17 mouse cellular contexts compared by ENCODE assay signal in the genomic region with DNA sequence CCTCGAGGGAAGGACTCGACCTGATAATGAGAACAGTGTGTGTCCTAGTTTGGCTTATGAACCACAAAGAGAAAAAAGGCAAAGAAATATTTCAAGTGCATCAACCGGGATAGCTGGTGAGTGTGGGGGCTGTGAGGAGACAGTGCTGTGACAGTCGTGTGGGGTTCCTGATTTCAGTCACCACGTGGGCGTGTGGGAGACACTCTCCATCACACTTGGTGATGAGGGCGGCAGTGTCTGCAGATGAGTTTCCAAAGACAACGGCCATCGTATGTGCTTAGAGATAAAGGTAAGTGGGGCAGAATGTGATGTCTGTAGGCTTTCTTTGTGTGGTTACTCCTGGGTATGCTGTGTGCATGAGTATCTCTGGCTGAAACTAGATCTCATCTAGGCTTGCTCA. TPM values are rescaled to one million over a fixed set of nuclear protein-coding genes. Genes with fewer than 3 reads are reported as not detected.
A peak's percentile ranks its signal among the peaks of the same experiment; 100 is the strongest.
DNase-seq lines count a peak whose midpoint lies in the region; ATAC-seq lines count a peak whose summit lies in the region.
"Had no signal": no experiment of that assay in that cellular context is flagged by ENCODE, and none has a peak within 500 bp of the region (broad histone marks: within the 10 kb centered on the region; RNA-seq: fewer than 3 reads in every experiment).

No protein-coding gene starts in this region.

- no peak for ATAC-seq in erythroblast, adult 5-6 weeks (replicated peaks; ENCODE audit: low FRiP score, poor library complexity, severe bottlenecking)
- ATAC-seq: forebrain, embryonic 13.5 days; forebrain, postnatal 0 days had no signal

- intact Hi-C loops in left cerebral cortex, postnatal 25 days (cut with DNase I), result no loop called here

- peak; percentile 18 to 49 for DNase-seq in left cerebral cortex, adult 18-20 months (ENCODE audit: low spot score in 2 of 2)
- DNase-seq in left cerebral cortex, adult 11 months (ENCODE audit: low spot score), result no peak
- peak; percentile 37 to 41 for DNase-seq in right cerebral cortex, adult 2 months (ENCODE audit: low spot score in 2 of 2)
- no peak for DNase-seq in right cerebral cortex, postnatal 14 days
- DNase-seq in left cerebral cortex, postnatal 25 days (ENCODE audit: low spot score in 2 of 2), result peak; percentile 24 to 65
- peak; percentile 62 for DNase-seq in testis, postnatal 14 days (ENCODE audit: low spot score)
- no peak for DNase-seq in adrenal gland, adult 2 months
- DNase-seq: adrenal gland, postnatal 10 days; cerebellum, adult 11-12 months; cerebellum, adult 9-10 months; cerebellum, postnatal 25 days; forebrain, postnatal 0 days; gastrocnemius, postnatal 14 days; heart, adult 2 months; heart, postnatal 14 days had no signal

RNA-seq across cellular contexts. Expression of a gene that starts 35.2 kb away (rescaled TPM):
- total RNA-seq in left cerebral cortex, adult 18-20 months (2021), result 1 to 10 TPM; 2.4 to 2.6 TPM
- 1 to 10 TPM; 2.0 to 2.4 TPM for total RNA-seq in left cerebral cortex, postnatal 25 days (2021)
- total RNA-seq in adrenal gland, adult 2 months (2021), result 10 to 100 TPM in 1 of 2 experiments, under 1 TPM in 1; 0.52 to 10.9 TPM
- polyA plus RNA-seq in adrenal gland, adult 2 months (2012; rRNA removed), result 5.0 and 143 TPM in 2 replicates
- total RNA-seq in erythroblast, adult 5-6 weeks (2015; ENCODE audit: low replicate concordance), result 1.5 and 2.5 TPM in 2 replicates
- 1.1 and 5.2 TPM in 2 replicates for total RNA-seq in erythroblast, adult 5-6 weeks (2017; ENCODE audit: low replicate concordance)

RNA-seq across cellular contexts. Expression of a gene that starts 36.4 kb away (rescaled TPM):
- total RNA-seq in left cerebral cortex, adult 18-20 months (2021), result 1 to 10 TPM; 5.0 to 5.9 TPM
- 1 to 10 TPM; 6.3 to 6.8 TPM for total RNA-seq in left cerebral cortex, postnatal 25 days (2021)
- total RNA-seq in adrenal gland, adult 2 months (2021), result 1 to 10 TPM; 3.1 to 6.0 TPM
- polyA plus RNA-seq in adrenal gland, adult 2 months (2012; rRNA removed), result 1.3 and 2.3 TPM in 2 replicates
- 3.1 and 3.3 TPM in 2 replicates for total RNA-seq in erythroblast, adult 5-6 weeks (2015; ENCODE audit: low replicate concordance)
- 5.9 and 6.7 TPM in 2 replicates for total RNA-seq in erythroblast, adult 5-6 weeks (2017; ENCODE audit: low replicate concordance)

RNA-seq across cellular contexts. Expression of a gene that starts 57.7 kb away (rescaled TPM):
- total RNA-seq in left cerebral cortex, adult 18-20 months (2021), result 10 to 100 TPM; 46.4 to 48.6 TPM
- total RNA-seq in left cerebral cortex, postnatal 25 days (2021), result 10 to 100 TPM; 48.5 to 51.0 TPM
- 10 to 100 TPM; 34.7 to 43.2 TPM for total RNA-seq in adrenal gland, adult 2 months (2021)
- 25.1 and 25.2 TPM in 2 replicates for polyA plus RNA-seq in adrenal gland, adult 2 months (2012; rRNA removed)
- total RNA-seq in erythroblast, adult 5-6 weeks (2015; ENCODE audit: low replicate concordance), result 4.4 and 6.3 TPM in 2 replicates
- 9.1 and 15.9 TPM in 2 replicates for total RNA-seq in erythroblast, adult 5-6 weeks (2017; ENCODE audit: low replicate concordance)

Comparison
In these comparisons a context has a peak if more than half of its experiments do, and no peak if none do; other contexts are left out.
1. DNase-seq: peak in left cerebral cortex, adult 18-20 months (2 of 2), right cerebral cortex, adult 2 months (2 of 2), left cerebral cortex, postnatal 25 days (2 of 2) and testis, postnatal 14 days (single experiment); none in left cerebral cortex, adult 11 months (single experiment), right cerebral cortex, postnatal 14 days (single experiment) and adrenal gland, adult 2 months (single experiment).